Mouse (Mus musculus): ENCODE results near the gene Gm2007. TPM values are rescaled to one million over a fixed set of nuclear protein-coding genes. Genes with fewer than 3 reads are reported as not detected.
"Not testable (repeated sequence)": the region's sequence is repeated elsewhere in the genome, so short reads cannot be mapped to it uniquely, and the experiment has no call there.

Gene Gm2007
- polyA plus RNA-seq (2012; rRNA removed): not detected in 2 replicates

DNA sequence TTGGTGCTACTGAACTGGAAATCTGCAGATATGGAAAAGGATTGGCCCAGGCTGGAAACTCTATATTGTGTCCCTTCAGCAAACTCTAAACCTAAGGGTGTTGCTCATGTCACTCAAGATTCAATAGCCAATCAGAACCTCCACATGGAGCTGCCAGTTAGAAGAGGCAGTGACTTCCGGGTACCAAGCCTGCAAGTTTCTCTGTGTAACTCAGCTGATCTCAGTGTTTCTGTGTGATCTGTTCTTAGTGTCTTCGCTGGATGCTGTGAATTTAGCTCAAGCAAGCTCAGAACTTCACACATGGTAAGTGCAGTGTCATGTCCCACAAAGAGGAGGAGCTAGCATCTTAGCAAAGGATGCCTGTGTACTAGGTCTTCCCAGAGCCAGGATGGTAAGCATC lies at the start of gene Gm2007:
TSS of gene Gm2007 (plus strand) at position 301 of the 400 bp plus-strand sequence.
- not testable (repeated sequence) for H3K27me3 ChIP-seq (ENCODE audit: control insufficient read depth, insufficient read depth, low read length); H3K36me3 ChIP-seq (ENCODE audit: control insufficient read depth, insufficient read depth, low read length); H3K27ac ChIP-seq (ENCODE audit: control insufficient read depth, insufficient read depth, low read depth, low read length); H3K4me3 ChIP-seq (ENCODE audit: control insufficient read depth, low read depth, low read length); H3K4me1 ChIP-seq (ENCODE audit: control insufficient read depth, insufficient read depth, low read length)

DNA sequence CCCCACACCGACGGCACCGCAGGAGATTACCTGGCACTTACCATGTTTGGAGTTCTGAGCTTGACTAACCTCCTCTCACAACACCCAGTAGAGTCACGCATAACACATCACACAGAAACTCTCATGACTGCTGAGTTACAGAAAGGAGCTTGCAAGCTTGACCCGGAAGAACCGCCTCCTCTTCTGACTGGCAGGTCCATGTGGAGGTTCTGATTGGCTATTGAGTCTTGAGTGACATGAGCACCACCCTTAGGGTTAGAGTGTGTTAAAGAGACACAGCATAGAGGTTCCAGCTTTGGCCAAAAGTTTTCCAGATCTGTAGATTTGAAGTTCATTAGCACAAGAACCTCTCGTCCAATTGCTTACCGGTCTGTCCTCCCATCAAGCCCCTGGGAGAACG lies 37.8 kb upstream of the Gm2007 start, which contains the start of gene Zfp969:
TSS of gene Zfp969 (minus strand) at position 101 of the 400 bp plus-strand sequence.
- not testable (repeated sequence) for H3K27me3 ChIP-seq (ENCODE audit: control insufficient read depth, insufficient read depth, low read length); H3K27ac ChIP-seq (ENCODE audit: control insufficient read depth, insufficient read depth, low read depth, low read length); H3K4me1 ChIP-seq (ENCODE audit: control insufficient read depth, insufficient read depth, low read length); H3K36me3 ChIP-seq (ENCODE audit: control insufficient read depth, insufficient read depth, low read length); H3K4me3 ChIP-seq (ENCODE audit: control insufficient read depth, low read depth, low read length)

DNA sequence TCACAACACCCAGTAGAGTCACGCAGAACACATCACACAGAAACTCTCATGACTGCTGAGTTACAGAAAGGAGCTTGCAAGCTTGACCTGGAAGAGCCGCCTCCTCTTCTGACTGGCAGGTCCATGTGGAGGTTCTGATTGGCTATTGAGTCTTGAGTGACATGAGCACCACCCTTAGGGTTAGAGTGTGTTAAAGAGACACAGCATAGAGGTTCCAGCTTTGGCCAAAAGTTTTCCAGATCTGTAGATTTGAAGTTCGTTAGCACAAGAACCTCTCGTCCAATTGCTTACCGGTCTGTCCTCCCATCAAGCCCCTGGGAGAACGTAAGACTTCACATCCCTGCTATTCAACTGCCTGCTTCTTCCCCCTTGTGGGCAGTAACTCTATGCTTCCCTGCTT lies 59.7 kb downstream of the Gm2007 start, which contains the start of gene Gm14288:
TSS of gene Gm14288 (minus strand) at position 101 of the 400 bp plus-strand sequence.
- not testable (repeated sequence) for H3K36me3 ChIP-seq (ENCODE audit: control insufficient read depth, insufficient read depth, low read length); H3K27me3 ChIP-seq (ENCODE audit: control insufficient read depth, insufficient read depth, low read length); H3K4me1 ChIP-seq (ENCODE audit: control insufficient read depth, insufficient read depth, low read length); H3K4me3 ChIP-seq (ENCODE audit: control insufficient read depth, low read depth, low read length); H3K27ac ChIP-seq (ENCODE audit: control insufficient read depth, insufficient read depth, low read depth, low read length)

Other genes starting within 250 kb of the Gm2007 start
- not detected in 2 replicates for gene Gm11007, start 97.6 kb upstream of the Gm2007 start, polyA plus RNA-seq (2012; rRNA removed)
- gene Zfp969, start 37.9 kb upstream of the Gm2007 start, polyA plus RNA-seq (2012; rRNA removed): not detected in 2 replicates
- gene Gm14288, start 59.6 kb downstream of the Gm2007 start, polyA plus RNA-seq (2012; rRNA removed): 0.17 and 0.32 TPM in 2 replicates
- gene Gm6710, start 127.7 kb downstream of the Gm2007 start, polyA plus RNA-seq (2012; rRNA removed): 0.21 and 0.77 TPM in 2 replicates
- gene Zfp966, start 189.6 kb downstream of the Gm2007 start, polyA plus RNA-seq (2012; rRNA removed): 0.16 TPM in 2 replicates
- gene Gm2026, start 223.8 kb downstream of the Gm2007 start, polyA plus RNA-seq (2012; rRNA removed): not detected in 2 replicates

All from testis, adult 2 months (tissue).